Comparison of ENCODE assay signal across 10 mouse cellular contexts in genomic region chr4:136789821-136790220, GRCm38 (mm10). TPM values are rescaled to one million over a fixed set of nuclear protein-coding genes. Genes with fewer than 3 reads are reported as not detected.
DNase-seq lines count a peak whose midpoint lies in the region; ATAC-seq and TF ChIP-seq lines count a peak whose summit lies in the region.
"Had no signal": no experiment of that assay in that cellular context is flagged by ENCODE, and none has a peak within 500 bp of the region (broad histone marks: within the 10 kb centered on the region; RNA-seq: fewer than 3 reads in every experiment).

No protein-coding gene starts in this region.

- H3K4me3 ChIP-seq in heart, embryonic 11.5 days (ENCODE audit: low read depth, low read length): no peak overlapping the region
- no peak overlapping the region for H3K4me3 ChIP-seq in heart, adult 2 months

- peaks cover 4% of the 10 kb centered on the region; the same call in 1 of the 2 replicates for H3K27me3 ChIP-seq in heart, embryonic 11.5 days (ENCODE audit: control insufficient read depth, insufficient read depth, low read length)
- no peaks in the 10 kb centered on the region for H3K27me3 ChIP-seq in heart, adult 2 months (ENCODE audit: control insufficient read depth, insufficient read depth, low read length)

- H3K79me2 ChIP-seq in heart, adult 2 months (replicated peaks; ENCODE audit: control insufficient read depth, insufficient read depth, low read length): no peaks in the 10 kb centered on the region

- no peaks in the 10 kb centered on the region for H3K36me3 ChIP-seq in heart, embryonic 11.5 days (ENCODE audit: control insufficient read depth, insufficient read depth, low read length)
- H3K36me3 ChIP-seq in heart, adult 2 months (ENCODE audit: control insufficient read depth, insufficient read depth, low read length): no peaks in the 10 kb centered on the region

- WGBS in heart, embryonic 11.5 days (ENCODE audit: insufficient replicate concordance): 44% methylated on average over 6 of the region's 6 CpGs
- WGBS in heart, adult 2 months: 22% methylated on average over 6 of the region's 6 CpGs

- H3K27ac ChIP-seq in heart, embryonic 11.5 days (ENCODE audit: low read depth, low read length): no peak overlapping the region
- H3K27ac ChIP-seq in heart, adult 2 months: peak overlapping the region; percentile 31
- H3K27ac ChIP-seq: macrophage had no signal

- peak; percentile 97 for DNase-seq in heart, adult 11 months
- DNase-seq in adrenal gland, postnatal 10 days: peak; percentile 75
- peak; percentile 69 to 77 for DNase-seq in heart, adult 2 months
- peak; percentile 83 to 86 for DNase-seq in kidney, postnatal 36 days
- no peak for DNase-seq in adipocyte (ENCODE audit: low spot score)
- DNase-seq in layer of hippocampus, adult 18-20 months (ENCODE audit: low spot score in 2 of 2): no peak
- no peak for DNase-seq in frontal cortex, postnatal 25 days (ENCODE audit: low spot score in 2 of 2)
- DNase-seq: thymus, adult 18-20 months had no signal

- H3K9ac ChIP-seq in heart, embryonic 11.5 days (ENCODE audit: low read depth, low read length): no peak overlapping the region
- no peak overlapping the region for H3K9ac ChIP-seq in heart, adult 2 months (ENCODE audit: low read depth, low read length)

- intact Hi-C loops in heart, adult 2 months (cut with DNase I): no loop called here

- TF ChIP-seq CTCF in heart, adult 2 months (IDR thresholded peaks at IDR 0.05): no peak

- H3K4me2 ChIP-seq in heart, embryonic 11.5 days: no peak overlapping the region

- no peak for TF ChIP-seq POLR2A in heart, adult 2 months (IDR thresholded peaks at IDR 0.05; ENCODE audit: insufficient read depth, low read depth, low read length)

- no peaks in the 10 kb centered on the region for H3K9me3 ChIP-seq in heart, embryonic 11.5 days (replicated peaks; ENCODE audit: control insufficient read depth, low read length)

- no peak for ATAC-seq in heart, embryonic 11.5 days (replicated peaks; ENCODE audit: insufficient number of reproducible peaks, low FRiP score, low TSS enrichment)

- no peak for TF ChIP-seq EP300 in heart, adult 2 months (IDR thresholded peaks at IDR 0.05; ENCODE audit: insufficient read depth, low read depth, low read length)

- H3K4me1 ChIP-seq in heart, embryonic 11.5 days (ENCODE audit: control insufficient read depth, insufficient read depth, low read length): peaks cover 15% of the 10 kb centered on the region
- H3K4me1 ChIP-seq in heart, adult 2 months (ENCODE audit: control insufficient read depth, insufficient read depth, low read length): peaks cover 5% of the 10 kb centered on the region

RNA-seq across cellular contexts. Expression of gene Ephb2, which starts 46.0 kb away (rescaled TPM):
- polyA plus RNA-seq in heart, embryonic 11.5 days (2014; fragmentation: Nextera tagmentation; extraction: Ambion mirVana): 2.5 and 2.7 TPM in 2 replicates
- 10 to 100 TPM in 1 of 2 experiments, 1 to 10 TPM in 1; 8.5 to 12.4 TPM for total RNA-seq in adrenal gland, postnatal 10 days (2021)
- under 1 TPM; 0.73 to 0.77 TPM for total RNA-seq in heart, adult 2 months (2021)
- 0.96 and 1.2 TPM in 2 replicates for polyA plus RNA-seq in heart, adult 2 months (2012; rRNA removed)
- 10 to 100 TPM; 21.2 to 21.3 TPM for total RNA-seq in layer of hippocampus, adult 18-20 months (2021)

Comparison
In these comparisons a context has a peak if more than half of its experiments do, and no peak if none do; other contexts are left out.
1. DNase-seq: peak in heart, adult 11 months (single experiment), adrenal gland, postnatal 10 days (single experiment), heart, adult 2 months (2 of 2) and kidney, postnatal 36 days (2 of 2); none in adipocyte (single experiment), layer of hippocampus, adult 18-20 months (0 of 2) and frontal cortex, postnatal 25 days (0 of 2).
2. RNA of gene Ephb2, which starts 46.0 kb away (total RNA-seq): 21.2 to 21.3 TPM in layer of hippocampus, adult 18-20 months and 8.5 to 12.4 TPM in adrenal gland, postnatal 10 days; 0.73 to 0.77 TPM in heart, adult 2 months; every median in the first group is over 4 times any median in the second.